Mouse (Mus musculus): Measurements from ENCODE around the gene Lpp.

Lpp gene

GRCm38 (mm10) chr16:24470601-24471000 lies 77.3 kb downstream of the Lpp start:
- 89% methylated on average over 1 of the region's 1 CpGs for WGBS

- WGBS = 82% methylated on average over 4 of the region's 4 CpGs
These were observed 77.7 kb downstream of the Lpp start for GRCm38 (mm10) chr16:24471029-24471428.

- WGBS = 76% methylated on average over 1 of the region's 1 CpGs
These were observed 78.5 kb downstream of the Lpp start for GRCm38 (mm10) chr16:24471801-24472200.

GRCm38 (mm10) chr16:24473966-24474365 lies 80.7 kb downstream of the Lpp start:
- 93% methylated on average over 3 of the region's 3 CpGs for WGBS

- 85% methylated on average over 6 of the region's 6 CpGs for WGBS
These were observed 81.5 kb downstream of the Lpp start for GRCm38 (mm10) chr16:24474781-24475180.

GRCm38 (mm10) chr16:24475305-24475947 lies 82.1 kb downstream of the Lpp start:
- 89% methylated on average over 8 of the region's 8 CpGs for WGBS

GRCm38 (mm10) chr16:24476911-24477401 lies 83.6 kb downstream of the Lpp start:
- 68% methylated on average over 3 of the region's 3 CpGs for WGBS

- WGBS = 97% methylated on average over 1 of the region's 1 CpGs
These were observed 84.7 kb downstream of the Lpp start for GRCm38 (mm10) chr16:24478006-24478405.

- 82% methylated on average over 4 of the region's 4 CpGs for WGBS
These were observed 85.5 kb downstream of the Lpp start for GRCm38 (mm10) chr16:24478851-24479250.

- WGBS = 92% methylated on average over 6 of the region's 6 CpGs
These were observed 89.3 kb downstream of the Lpp start for GRCm38 (mm10) chr16:24482648-24483047.

- WGBS = 65% methylated on average over 13 of the region's 13 CpGs
These were observed 90.3 kb downstream of the Lpp start for GRCm38 (mm10) chr16:24483527-24484101.

- 34% methylated on average over 6 of the region's 6 CpGs for WGBS
These were observed 94.5 kb downstream of the Lpp start for GRCm38 (mm10) chr16:24487782-24488241.

- WGBS = 84% methylated on average over 8 of the region's 8 CpGs
These were observed 96.4 kb downstream of the Lpp start for GRCm38 (mm10) chr16:24489516-24490285.

- WGBS = 64% methylated on average over 18 of the region's 18 CpGs
These were observed 97.6 kb downstream of the Lpp start for GRCm38 (mm10) chr16:24490751-24491485.

GRCm38 (mm10) chr16:24491486-24491758 lies 98.1 kb downstream of the Lpp start:
- 73% methylated on average over 2 of the region's 2 CpGs for WGBS

GRCm38 (mm10) chr16:24492194-24492940 lies 99.1 kb downstream of the Lpp start:
- 70% methylated on average over 4 of the region's 4 CpGs for WGBS

- 61% methylated on average over 6 of the region's 6 CpGs for WGBS
These were observed 101.2 kb downstream of the Lpp start for GRCm38 (mm10) chr16:24494531-24494930.

- WGBS = 80% methylated on average over 4 of the region's 4 CpGs
These were observed 102.2 kb downstream of the Lpp start for GRCm38 (mm10) chr16:24495461-24495860.

GRCm38 (mm10) chr16:24496635-24497034 lies 103.3 kb downstream of the Lpp start:
- WGBS = 98% methylated on average over 7 of the region's 7 CpGs

- 91% methylated on average over 2 of the region's 2 CpGs for WGBS
These were observed 104.1 kb downstream of the Lpp start for GRCm38 (mm10) chr16:24497413-24497812.

GRCm38 (mm10) chr16:24498103-24498659 lies 104.9 kb downstream of the Lpp start:
- 93% methylated on average over 5 of the region's 5 CpGs for WGBS
